Mouse (Mus musculus) lung, postnatal 0 days (tissue): ENCODE data around the gene Tff2.

ENCODE experiments used
- CTCF ChIP-seq: IDR thresholded peaks from 2 replicates; pipeline ENCODE4 v1.5.1; 2016; ENCODE audit warnings: antibody characterized with exemption, mild to moderate bottlenecking
- EP300 ChIP-seq: IDR thresholded peaks from 2 replicates; pipeline ENCODE4 v1.6.1; 2016; ENCODE audit warnings: antibody characterized with exemption, mild to moderate bottlenecking, control low read depth

- TF ChIP-seq CTCF = no peak
- no peak for TF ChIP-seq EP300
These were observed 15.3 kb downstream of the Tff2 start for GRCm38 (mm10) chr17:31128708-31129318.
